Mouse (Mus musculus) forebrain, embryonic 16.5 days (tissue): ENCODE results near the gene Loxl3. TPM values are rescaled to one million over a fixed set of nuclear protein-coding genes. Genes with fewer than 3 reads are reported as not detected.

Source experiments
- ATAC-seq: fragments of 200-750 bp; cut with Nextera tagmentation; 2 replicates; pipeline ENCODE4 v1.8.0; 2017; ENCODE audit warnings: mild to moderate bottlenecking, moderate library complexity
- H3K27ac ChIP-seq: fragments of 300-500 bp; sonication (generic); 2 replicates; pipeline ENCODE4 v1.5.1; 2014; ENCODE audit warnings: low read length, control low read depth
- H3K27me3 ChIP-seq: fragments of 300-500 bp; sonication (generic); replicated peaks from 2 replicates; pipeline ENCODE4 v1.6.1; 2014; ENCODE audit warnings: low read length; ENCODE audit not compliant: control insufficient read depth, insufficient read depth
- H3K36me3 ChIP-seq: fragments of 300-500 bp; sonication (generic); 2 replicates; pipeline ENCODE4 v1.6.1; 2014; ENCODE audit not compliant: control insufficient read depth, insufficient read depth
- H3K4me1 ChIP-seq: fragments of 300-500 bp; sonication (generic); replicated peaks from 2 replicates; pipeline ENCODE4 v1.6.1; 2014; ENCODE audit warnings: low read length; ENCODE audit not compliant: control insufficient read depth, insufficient read depth
- H3K4me2 ChIP-seq: fragments of 300-500 bp; sonication (generic); 2 replicates; pipeline ENCODE4 v1.6.1; 2014; ENCODE audit warnings: mild to moderate bottlenecking, low read length, control low read depth
- H3K4me3 ChIP-seq: fragments of 300-500 bp; sonication (generic); replicated peaks from 2 replicates; pipeline ENCODE4 v1.5.1; 2014; ENCODE audit warnings: mild to moderate bottlenecking, low read length, control low read depth
- H3K9ac ChIP-seq: fragments of 300-500 bp; sonication (generic); replicated peaks from 2 replicates; pipeline ENCODE4 v1.6.1; 2014; ENCODE audit warnings: low read depth, low read length, control low read depth
- H3K9me3 ChIP-seq: fragments of 300-500 bp; sonication (generic); 2 replicates; pipeline ENCODE4 v1.6.1; 2016; ENCODE audit warnings: low read length; ENCODE audit not compliant: control insufficient read depth
- WGBS: fragments of 180-500 bp; shearing (Covaris S2); extraction: QIAGEN DNeasy Blood & Tissue Kit; methylation state at CpG from one replicate; pipeline ENCODE4 v1.1.7; 2014; 5-methylcytosine and 5-hydroxymethylcytosine counted together
- polyA plus RNA-seq: library from polyadenylated mRNA; unstranded; fragments of >200 nt; fragmentation: Nextera tagmentation; extraction: Ambion mirVana; gene quantifications from 2 replicates; pipeline ENCODE4 v1.2.1, GENCODE M21; 2015

Gene Loxl3
- polyA plus RNA-seq, 1 experiment from 2014 or later: 5.3 TPM

DNA sequence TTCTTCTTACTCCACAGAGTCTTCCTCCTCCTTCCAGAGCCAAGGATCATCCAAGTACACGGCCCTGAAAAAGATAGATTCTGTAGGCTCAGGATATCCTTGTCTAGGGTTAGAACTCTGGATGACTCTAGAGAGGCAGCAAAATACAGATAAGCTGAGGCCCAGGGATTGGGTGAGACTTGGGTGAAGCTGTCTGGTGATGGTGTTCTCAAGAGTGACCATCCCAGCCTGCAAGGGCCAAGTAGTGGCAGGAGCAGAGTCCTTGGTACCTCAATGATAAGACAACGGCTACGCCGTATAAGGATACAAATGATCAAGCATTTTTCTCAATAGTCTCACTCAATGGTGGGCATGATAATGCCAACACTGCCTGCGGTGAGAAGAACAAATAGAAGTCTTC lies 30.1 kb upstream of the Loxl3 start:
- Histone ChIP-seq H3K36me3 (no peaks in the 10 kb centered on the region), H3K9me3 (no peaks in the 10 kb centered on the region), H3K4me3 (no peak overlapping the region), H3K9ac (no peak overlapping the region), H3K27ac (no peak overlapping the region), H3K27me3 (no peaks in the 10 kb centered on the region), H3K4me1 (no peaks in the 10 kb centered on the region), H3K4me2 (no peak overlapping the region)
- ATAC-seq: no peak
- 90% methylated on average over 5 of the region's 5 CpGs for WGBS

DNA sequence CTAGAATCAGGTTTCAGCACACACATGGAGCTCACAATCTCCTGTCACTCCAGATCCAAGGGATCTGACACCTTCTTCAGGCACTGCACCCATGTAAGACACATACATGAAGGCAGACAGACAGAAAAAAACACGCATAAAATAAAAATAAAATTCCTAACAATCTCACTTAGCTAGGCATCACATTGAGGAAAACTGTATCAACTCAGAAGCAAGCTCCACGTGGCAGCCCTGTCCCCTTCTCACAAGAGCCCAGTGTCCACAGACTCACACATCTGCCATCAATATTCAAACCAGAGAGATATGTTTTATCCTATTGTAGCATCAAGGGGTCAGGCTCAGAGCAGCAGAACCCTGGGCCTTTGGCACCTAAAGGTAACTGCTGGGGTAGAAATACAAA lies 29.7 kb upstream of the Loxl3 start:
- WGBS: 77% methylated on average over 2 of the region's 2 CpGs
- H3K9me3 ChIP-seq: no peaks in the 10 kb centered on the region
- H3K4me3 ChIP-seq: no peak overlapping the region
- H3K4me2 ChIP-seq: no peak overlapping the region
- no peaks in the 10 kb centered on the region for H3K36me3 ChIP-seq
- no peak overlapping the region for H3K9ac ChIP-seq
- no peaks in the 10 kb centered on the region for H3K4me1 ChIP-seq
- no peak for ATAC-seq
- no peaks in the 10 kb centered on the region for H3K27me3 ChIP-seq
- H3K27ac ChIP-seq: no peak overlapping the region

DNA sequence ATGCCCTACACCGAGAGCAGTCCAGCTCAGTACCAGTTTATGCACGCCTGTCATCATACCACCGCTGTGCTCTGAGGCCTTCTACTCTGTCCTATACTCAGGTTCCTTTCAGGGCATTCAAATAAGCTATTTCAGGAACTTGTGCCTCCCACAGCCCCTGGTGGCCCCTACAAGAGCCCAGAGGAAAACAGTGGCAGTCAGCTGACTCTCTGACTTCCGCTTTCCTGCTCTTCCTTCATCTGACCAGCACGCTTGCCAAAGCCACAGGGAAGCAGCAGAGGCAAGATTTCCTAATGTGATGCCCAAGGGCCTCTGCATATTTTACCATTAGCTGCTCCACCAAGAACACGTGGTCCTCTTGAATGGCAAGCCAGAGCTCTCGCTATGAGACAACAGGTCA lies 29.1 kb upstream of the Loxl3 start:
- 56% methylated on average over 7 of the region's 7 CpGs for WGBS
- no peak overlapping the region for H3K9ac ChIP-seq
- no peak overlapping the region for H3K4me3 ChIP-seq
- H3K4me2 ChIP-seq: no peak overlapping the region
- no peaks in the 10 kb centered on the region for H3K9me3 ChIP-seq
- no peaks in the 10 kb centered on the region for H3K4me1 ChIP-seq
- ATAC-seq: no peak
- H3K36me3 ChIP-seq: no peaks in the 10 kb centered on the region
- no peak overlapping the region for H3K27ac ChIP-seq
- no peaks in the 10 kb centered on the region for H3K27me3 ChIP-seq

DNA sequence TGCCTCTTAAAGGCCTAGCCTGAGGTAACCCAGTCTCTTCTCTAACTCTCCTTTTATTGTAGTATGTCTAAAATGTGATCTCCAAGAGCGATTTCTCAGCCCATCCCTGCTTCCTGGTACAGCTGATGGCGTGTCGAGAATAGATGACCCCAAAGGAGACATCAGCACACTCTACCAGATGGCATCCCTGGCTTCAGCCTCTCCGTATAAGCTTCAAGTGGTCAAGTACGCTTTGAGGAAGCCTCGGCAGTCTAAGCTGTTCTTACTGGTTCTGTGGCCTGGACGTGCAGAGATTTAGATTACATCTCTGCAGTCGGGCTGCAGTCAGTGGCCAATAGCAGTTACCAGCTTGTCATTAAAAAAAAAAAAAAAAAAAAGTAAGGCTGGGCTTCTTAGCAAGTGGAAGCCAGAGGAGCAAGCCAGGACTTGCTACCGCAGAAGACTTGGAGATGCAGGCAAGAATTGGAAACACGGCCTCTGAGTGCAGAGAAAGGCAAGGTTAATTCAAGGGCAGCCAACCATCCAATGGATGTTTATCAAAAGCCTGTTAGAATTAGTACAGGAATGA lies 28.4 kb upstream of the Loxl3 start:
- H3K4me2 ChIP-seq: no peak overlapping the region
- ATAC-seq: no peak
- no peak overlapping the region for H3K9ac ChIP-seq
- H3K27ac ChIP-seq: no peak overlapping the region
- H3K36me3 ChIP-seq: no peaks in the 10 kb centered on the region
- no peak overlapping the region for H3K4me3 ChIP-seq
- no peaks in the 10 kb centered on the region for H3K4me1 ChIP-seq
- H3K27me3 ChIP-seq: no peaks in the 10 kb centered on the region
- H3K9me3 ChIP-seq: no peaks in the 10 kb centered on the region
- WGBS: 90% methylated on average over 10 of the region's 10 CpGs

DNA sequence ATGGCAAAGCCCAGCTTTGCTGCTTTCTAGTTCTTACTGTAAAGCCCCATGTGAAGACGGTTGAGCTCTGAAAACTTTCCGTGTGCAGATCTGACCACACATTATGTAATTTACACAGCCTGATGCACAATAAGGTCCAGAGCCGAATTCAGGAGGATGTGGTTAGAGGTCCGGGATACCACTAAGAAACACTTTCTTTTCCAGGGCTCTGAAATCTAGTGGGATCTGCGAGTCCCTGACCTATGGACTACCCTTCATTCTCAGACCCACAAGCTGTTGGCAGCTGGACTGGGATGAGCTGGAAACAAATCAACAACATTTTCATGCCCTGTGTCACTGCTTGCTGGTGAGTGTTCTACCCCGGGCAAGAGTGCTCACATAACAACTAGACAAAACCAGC lies 27.9 kb upstream of the Loxl3 start:
- Histone ChIP-seq H3K27me3 (no peaks in the 10 kb centered on the region), H3K9me3 (no peaks in the 10 kb centered on the region), H3K4me2 (no peak overlapping the region), H3K36me3 (no peaks in the 10 kb centered on the region), H3K4me1 (no peaks in the 10 kb centered on the region), H3K27ac (no peak overlapping the region), H3K4me3 (no peak overlapping the region), H3K9ac (no peak overlapping the region)
- no peak for ATAC-seq
- WGBS: 85% methylated on average over 6 of the region's 6 CpGs

DNA sequence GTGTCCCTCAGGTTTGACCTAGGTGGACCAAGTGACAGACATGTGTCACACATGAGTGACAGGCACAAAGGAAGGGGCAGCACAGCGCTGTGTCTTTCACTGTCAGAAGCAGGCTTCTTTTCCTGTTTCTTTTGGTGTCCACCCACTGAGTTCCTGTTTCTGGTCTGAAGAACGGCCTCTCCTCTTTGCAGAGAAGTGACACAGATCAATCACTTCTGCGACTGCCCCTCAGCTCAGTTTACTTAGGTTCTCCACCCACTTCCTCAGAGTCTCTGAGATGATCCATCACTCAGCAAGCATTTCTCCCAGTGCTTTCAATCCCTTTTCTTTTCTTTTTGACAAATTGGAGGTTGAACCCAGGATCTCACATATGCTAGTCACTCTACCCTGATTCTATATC lies 25.3 kb upstream of the Loxl3 start:
- H3K4me1 ChIP-seq: no peaks in the 10 kb centered on the region
- no peaks in the 10 kb centered on the region for H3K36me3 ChIP-seq
- H3K4me3 ChIP-seq: no peak overlapping the region
- no peak overlapping the region for H3K9ac ChIP-seq
- H3K9me3 ChIP-seq: no peaks in the 10 kb centered on the region
- H3K27me3 ChIP-seq: no peaks in the 10 kb centered on the region
- ATAC-seq: no peak
- WGBS: 84% methylated on average over 3 of the region's 3 CpGs
- no peak overlapping the region for H3K27ac ChIP-seq
- no peak overlapping the region for H3K4me2 ChIP-seq

DNA sequence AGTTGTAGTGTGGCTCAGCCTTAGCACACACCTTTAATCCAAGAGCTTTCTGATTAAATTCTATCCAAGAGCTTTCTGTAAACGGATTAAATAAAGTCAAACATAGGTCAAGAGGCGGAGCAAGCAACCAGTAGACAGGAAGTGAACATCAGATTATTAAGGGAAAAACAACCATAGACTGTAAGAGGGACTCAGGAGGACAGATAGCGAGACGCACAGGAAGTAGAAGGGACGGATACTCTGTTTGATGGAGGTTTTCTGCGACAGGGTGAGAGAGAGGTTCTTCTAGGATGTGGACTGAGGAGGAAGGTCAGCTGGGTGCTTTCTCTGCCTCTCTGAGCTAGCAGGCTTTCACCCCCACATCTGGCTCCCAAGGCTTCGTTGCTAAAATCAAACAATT lies 24.0 kb upstream of the Loxl3 start:
- 69% methylated on average over 7 of the region's 7 CpGs for WGBS
- ATAC-seq: no peak
- no peak overlapping the region for H3K4me3 ChIP-seq
- no peak overlapping the region for H3K27ac ChIP-seq
- no peaks in the 10 kb centered on the region for H3K9me3 ChIP-seq
- no peak overlapping the region for H3K4me2 ChIP-seq
- no peak overlapping the region for H3K9ac ChIP-seq
- H3K4me1 ChIP-seq: no peaks in the 10 kb centered on the region
- no peaks in the 10 kb centered on the region for H3K36me3 ChIP-seq
- H3K27me3 ChIP-seq: no peaks in the 10 kb centered on the region

DNA sequence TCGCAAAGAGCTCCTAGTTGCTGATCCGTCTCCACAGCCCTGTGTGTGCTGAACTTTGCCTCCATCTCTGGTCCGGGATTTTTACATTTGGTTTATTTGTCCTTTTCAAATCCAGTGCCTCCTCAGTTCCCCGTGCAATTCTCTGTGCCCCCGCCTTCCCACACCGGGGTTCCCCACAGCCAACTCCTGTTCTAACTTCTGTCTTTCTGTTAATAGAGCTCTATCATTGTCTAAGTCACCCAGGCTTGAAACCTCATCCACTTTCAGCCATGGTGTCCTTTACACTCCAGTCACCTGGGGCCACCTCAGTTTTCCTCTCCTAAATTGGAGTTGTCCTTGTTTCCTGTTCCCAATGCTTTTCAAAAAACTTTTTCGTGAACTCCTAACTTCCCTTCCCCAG lies 22.7 kb upstream of the Loxl3 start:
- no peaks in the 10 kb centered on the region for H3K9me3 ChIP-seq
- H3K9ac ChIP-seq: no peak overlapping the region
- ATAC-seq: no peak
- H3K4me2 ChIP-seq: no peak overlapping the region
- H3K36me3 ChIP-seq: no peaks in the 10 kb centered on the region
- no peak overlapping the region for H3K4me3 ChIP-seq
- WGBS: 90% methylated on average over 7 of the region's 7 CpGs
- H3K27ac ChIP-seq: no peak overlapping the region
- H3K4me1 ChIP-seq: no peaks in the 10 kb centered on the region
- H3K27me3 ChIP-seq: no peaks in the 10 kb centered on the region

DNA sequence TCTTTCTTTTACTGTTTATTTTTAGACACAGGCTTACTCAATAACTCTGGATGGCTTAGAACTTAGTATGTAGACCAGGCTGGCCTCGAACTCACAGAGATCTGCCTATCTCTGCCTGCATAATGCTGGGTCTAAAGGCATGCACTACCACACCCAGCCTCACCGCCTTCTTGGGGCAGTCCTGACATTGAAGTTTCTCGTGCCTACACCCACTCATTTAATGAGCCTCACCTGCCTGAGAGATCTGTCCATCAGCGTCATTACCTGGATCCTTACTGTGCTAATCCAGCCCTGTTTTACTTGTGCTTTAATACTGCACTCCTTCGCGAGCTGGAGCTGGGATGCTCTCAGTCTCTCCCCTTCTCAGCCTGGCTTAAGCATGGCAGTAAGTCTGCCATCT lies 22.2 kb upstream of the Loxl3 start:
- Histone ChIP-seq H3K4me1 (no peaks in the 10 kb centered on the region), H3K4me3 (no peak overlapping the region), H3K4me2 (no peak overlapping the region), H3K27ac (no peak overlapping the region), H3K36me3 (no peaks in the 10 kb centered on the region), H3K9me3 (no peaks in the 10 kb centered on the region), H3K27me3 (no peaks in the 10 kb centered on the region), H3K9ac (no peak overlapping the region)
- no peak for ATAC-seq
- WGBS: 71% methylated on average over 6 of the region's 6 CpGs

DNA sequence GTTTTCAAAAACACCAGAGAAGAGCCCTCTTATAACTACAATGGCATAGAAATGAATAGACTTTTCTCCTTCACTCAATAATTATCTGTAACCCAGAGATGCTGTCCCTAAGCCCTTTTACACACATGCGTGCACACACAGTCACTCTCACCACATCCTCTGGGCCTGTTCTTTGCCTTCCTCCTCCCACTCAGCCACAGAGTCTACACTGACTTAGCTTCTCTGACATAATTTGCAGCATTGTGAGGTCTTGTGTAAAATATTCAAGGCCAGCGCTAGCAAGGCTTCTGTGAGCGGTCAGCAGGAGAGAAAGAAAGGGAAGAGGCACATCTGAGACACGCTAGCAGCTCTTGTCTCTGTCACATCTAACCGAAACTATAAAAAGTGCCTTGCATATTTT lies 20.5 kb upstream of the Loxl3 start:
- ATAC-seq: no peak
- H3K36me3 ChIP-seq: no peaks in the 10 kb centered on the region
- WGBS: 67% methylated on average over 5 of the region's 5 CpGs

More for the DNA sequence above, 20.5 kb upstream of the Loxl3 start:
- H3K27me3 ChIP-seq: no peaks in the 10 kb centered on the region
- no peak overlapping the region for H3K9ac ChIP-seq
- H3K4me3 ChIP-seq: no peak overlapping the region
- no peak overlapping the region for H3K4me2 ChIP-seq
- no peaks in the 10 kb centered on the region for H3K9me3 ChIP-seq
- no peak overlapping the region for H3K27ac ChIP-seq
- H3K4me1 ChIP-seq: no peaks in the 10 kb centered on the region
